Mouse (Mus musculus) thymus, adult 2 months (tissue): ENCODE data around the gene Yipf2.

Experiments
- CTCF ChIP-seq: fragments of 200-500 bp; IDR thresholded peaks from 2 replicates; pipeline ENCODE4 v1.5.1; 2012; ENCODE audit warnings: mild to moderate bottlenecking, control low read depth, low read length, moderate library complexity, borderline replicate concordance; ENCODE audit not compliant: control insufficient read depth, poor library complexity, insufficient read depth; ENCODE audit errors: extremely low read depth
- POLR2A ChIP-seq: fragments of 200-500 bp; IDR thresholded peaks from 2 replicates; pipeline ENCODE4 v1.6.1; 2012; ENCODE audit warnings: mild to moderate bottlenecking, low read length, control low read depth, moderate library complexity; ENCODE audit not compliant: control insufficient read depth, poor library complexity, insufficient read depth; ENCODE audit errors: extremely low read depth

DNA sequence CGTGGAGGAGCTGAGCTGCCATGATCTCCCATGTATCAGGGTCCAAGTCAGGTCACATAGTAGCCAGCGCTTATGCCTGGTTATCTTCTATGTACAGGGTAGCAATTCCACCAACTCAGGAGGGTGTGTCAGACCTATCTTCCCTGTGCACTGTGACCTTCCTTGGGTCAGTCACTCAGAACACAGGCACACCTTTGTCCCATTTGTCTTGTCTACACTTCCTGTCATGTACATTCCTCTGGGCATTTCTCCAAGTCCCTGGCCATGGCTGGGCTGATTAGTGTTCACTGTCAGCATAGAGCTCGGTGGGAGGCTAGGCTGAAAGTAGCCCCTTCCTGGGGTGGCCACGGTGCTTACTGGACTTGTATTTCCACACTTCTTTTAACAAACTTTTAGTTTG lies 34.3 kb downstream of the Yipf2 start:
- TF ChIP-seq CTCF (no peak), POLR2A (no peak)
